22 mouse cellular contexts compared by ENCODE assay signal in genomic region chr2:24425630-24426029, GRCm38 (mm10). TPM values are rescaled to one million over a fixed set of nuclear protein-coding genes. Genes with fewer than 3 reads are reported as not detected.
"Had no signal": no experiment of that assay in that cellular context is flagged by ENCODE, and none has a peak within 500 bp of the region (broad histone marks: within the 10 kb centered on the region; RNA-seq: fewer than 3 reads in every experiment).

No protein-coding gene starts in this region.

- H3K27ac ChIP-seq: limb, embryonic 12.5 days; limb, embryonic 15.5 days; liver, embryonic 14.5 days; macrophage had no signal

- H3K27me3 ChIP-seq: limb, embryonic 12.5 days; limb, embryonic 15.5 days had no signal

- DNase-seq: kidney, adult 18-20 months; kidney, postnatal 25 days; left cerebral cortex, postnatal 4 days; liver, postnatal 0 days; lung, embryonic 14.5 days; midbrain, embryonic 14.5 days; thymus, adult 18-20 months; thymus, postnatal 36 days had no signal

- ATAC-seq: liver, postnatal 0 days; lung, postnatal 0 days had no signal

- H3K4me3 ChIP-seq: limb, embryonic 12.5 days; limb, embryonic 15.5 days had no signal

- H3K9me3 ChIP-seq: limb, embryonic 12.5 days; limb, embryonic 15.5 days had no signal

- H3K4me1 ChIP-seq: limb, embryonic 12.5 days; limb, embryonic 15.5 days had no signal

- H3K36me3 ChIP-seq: limb, embryonic 12.5 days; limb, embryonic 15.5 days had no signal

- H3K9ac ChIP-seq: limb, embryonic 12.5 days; limb, embryonic 15.5 days; liver, embryonic 14.5 days; liver, postnatal 0 days; lung, embryonic 14.5 days had no signal

- H3K4me2 ChIP-seq: limb, embryonic 12.5 days; limb, embryonic 15.5 days; liver, embryonic 11.5 days; lung, embryonic 14.5 days; midbrain, embryonic 11.5 days had no signal

RNA-seq across cellular contexts. Expression of gene Pax8, which starts 49.8 kb away (rescaled TPM):
- total RNA-seq: layer of hippocampus, adult 8-10 months; layer of hippocampus, postnatal 10 days; left cerebral cortex, adult 8-10 months; left cerebral cortex, postnatal 14 days; left cerebral cortex, postnatal 4 days; megakaryocyte-erythroid progenitor cell, adult 5-6 weeks had no signal
- polyA plus RNA-seq: limb, embryonic 12.5 days; liver, postnatal 0 days; lung, embryonic 14.5 days; lung, postnatal 0 days; macrophage; spleen, adult 2 months; urinary bladder, adult 2 months had no signal
